Mouse (Mus musculus): ENCODE results near the gene Vmn2r36. TPM values are rescaled to one million over a fixed set of nuclear protein-coding genes. Genes with fewer than 3 reads are reported as not detected.
"Not testable (repeated sequence)": the region's sequence is repeated elsewhere in the genome, so short reads cannot be mapped to it uniquely, and the experiment has no call there.

Vmn2r36 gene
- not detected for polyA plus RNA-seq (2017; shearing (Covaris generic))

DNA sequence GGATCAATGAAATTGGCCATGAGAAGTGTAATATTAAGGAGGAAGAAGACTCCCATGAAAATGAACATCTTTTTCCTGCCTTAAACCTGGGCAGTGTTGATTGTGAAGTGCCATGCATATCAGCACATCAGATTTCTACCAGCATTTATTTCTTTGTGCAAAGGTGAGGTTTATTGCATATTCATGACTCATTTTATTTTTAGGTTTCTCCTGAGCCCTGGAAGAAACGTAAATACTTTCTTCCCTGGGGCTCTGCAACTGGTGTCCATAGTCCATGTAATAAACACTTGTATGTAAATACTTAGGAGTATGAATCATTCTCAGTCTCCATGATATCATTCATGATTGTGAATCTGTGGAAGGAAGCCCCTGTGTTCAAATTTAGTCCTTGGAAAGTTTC, at the start of gene Vmn2r36:
TSS of gene Vmn2r36 (minus strand) at position 101 of the 400 bp plus-strand sequence.
- not testable (repeated sequence) for ATAC-seq

Other genes starting within 250 kb of the Vmn2r36 start
- not detected for gene Vmn2r34, start 213.0 kb downstream of the Vmn2r36 start, polyA plus RNA-seq (2017; shearing (Covaris generic))
- gene Vmn2r35, start 82.6 kb downstream of the Vmn2r36 start, polyA plus RNA-seq (2017; shearing (Covaris generic)): not detected

Measured in inflammation-experienced regulatory T-cells, adult 6 months (primary cell).